Mouse (Mus musculus) ES-Bruce4 (cell line): ENCODE results near the gene Pah. TPM values are rescaled to one million over a fixed set of nuclear protein-coding genes. Genes with fewer than 3 reads are reported as not detected.

ENCODE experiments used
- H3K27ac ChIP-seq: 2 replicates; pipeline ENCODE4 v1.5.1; 2012; ENCODE audit warnings: low read length, inconsistent platforms; ENCODE audit not compliant: insufficient read depth
- H3K27me3 ChIP-seq: 2 replicates; pipeline ENCODE4 v1.6.1; 2012; ENCODE audit warnings: mild to moderate bottlenecking, low read length, inconsistent platforms; ENCODE audit not compliant: control insufficient read depth, poor library complexity, insufficient read depth, severe bottlenecking
- H3K36me3 ChIP-seq: 2 replicates; pipeline ENCODE4 v1.6.1; 2012; ENCODE audit warnings: inconsistent platforms, mild to moderate bottlenecking, low read length, moderate library complexity; ENCODE audit not compliant: control insufficient read depth, poor library complexity, insufficient read depth, severe bottlenecking
- H3K4me1 ChIP-seq: one replicate; pipeline ENCODE4 v1.8.1; 2011; ENCODE audit warnings: low read length; ENCODE audit not compliant: control insufficient read depth, insufficient read depth
- H3K4me3 ChIP-seq: 2 replicates; pipeline ENCODE4 v1.5.1; 2011; ENCODE audit warnings: low read depth, mild to moderate bottlenecking, low read length
- H3K9ac ChIP-seq: 2 replicates; pipeline ENCODE4 v1.6.1; 2012; ENCODE audit warnings: low read depth, mild to moderate bottlenecking, inconsistent platforms; ENCODE audit not compliant: poor library complexity, severe bottlenecking
- H3K9me3 ChIP-seq: replicated peaks from 2 replicates; pipeline ENCODE4 v1.6.1; 2012; ENCODE audit warnings: mild to moderate bottlenecking, low read length, inconsistent platforms; ENCODE audit not compliant: control insufficient read depth, poor library complexity, insufficient read depth, severe bottlenecking
- CTCF ChIP-seq: IDR thresholded peaks from one replicate; pipeline ENCODE4 v1.8.1; 2011; ENCODE audit warnings: low read depth, low read length
- EP300 ChIP-seq: IDR thresholded peaks from 2 replicates; pipeline ENCODE4 v1.6.1; 2011; ENCODE audit warnings: low read depth, low read length; ENCODE audit not compliant: insufficient read depth
- POLR2A ChIP-seq: IDR thresholded peaks from one replicate; pipeline ENCODE4 v1.8.1; 2011; ENCODE audit warnings: low read length; ENCODE audit not compliant: insufficient read depth
- polyA plus RNA-seq: library from polyadenylated mRNA; stranded (reverse); fragments of >200 nt; gene quantifications from 2 replicates; pipeline ENCODE4 v1.2.4, GENCODE M21; 2011; ENCODE audit warnings: low read depth; ENCODE audit not compliant: missing spikeins, insufficient read depth, insufficient read length

The Pah gene
- polyA plus RNA-seq, 1 experiment, result not detected

GRCm38 (mm10) chr10:87485721-87486620 lies 35.6 kb upstream of the Pah start:
- Histone ChIP-seq H3K36me3 (no peaks in the 10 kb centered on the region), H3K4me3 (peak overlapping the region; percentile 34; the same call in 1 of the 2 replicates), H3K4me1 (no peaks in the 10 kb centered on the region), H3K9me3 (no peaks in the 10 kb centered on the region), H3K27ac (no peak overlapping the region), H3K27me3 (peaks cover 4% of the 10 kb centered on the region), H3K9ac (no peak overlapping the region)
- TF ChIP-seq EP300 (no peak), POLR2A (no peak), CTCF (no peak)

GRCm38 (mm10) chr10:87488429-87489145 lies 33.0 kb upstream of the Pah start:
- H3K4me3 ChIP-seq, result no peak overlapping the region
- H3K27me3 ChIP-seq, result peaks cover 4% of the 10 kb centered on the region
- H3K4me1 ChIP-seq, result no peaks in the 10 kb centered on the region
- no peak overlapping the region for H3K9ac ChIP-seq
- no peak for TF ChIP-seq POLR2A
- no peak for TF ChIP-seq CTCF
- no peak for TF ChIP-seq EP300
- H3K36me3 ChIP-seq, result no peaks in the 10 kb centered on the region
- H3K9me3 ChIP-seq, result no peaks in the 10 kb centered on the region
- H3K27ac ChIP-seq, result no peak overlapping the region

DNA sequence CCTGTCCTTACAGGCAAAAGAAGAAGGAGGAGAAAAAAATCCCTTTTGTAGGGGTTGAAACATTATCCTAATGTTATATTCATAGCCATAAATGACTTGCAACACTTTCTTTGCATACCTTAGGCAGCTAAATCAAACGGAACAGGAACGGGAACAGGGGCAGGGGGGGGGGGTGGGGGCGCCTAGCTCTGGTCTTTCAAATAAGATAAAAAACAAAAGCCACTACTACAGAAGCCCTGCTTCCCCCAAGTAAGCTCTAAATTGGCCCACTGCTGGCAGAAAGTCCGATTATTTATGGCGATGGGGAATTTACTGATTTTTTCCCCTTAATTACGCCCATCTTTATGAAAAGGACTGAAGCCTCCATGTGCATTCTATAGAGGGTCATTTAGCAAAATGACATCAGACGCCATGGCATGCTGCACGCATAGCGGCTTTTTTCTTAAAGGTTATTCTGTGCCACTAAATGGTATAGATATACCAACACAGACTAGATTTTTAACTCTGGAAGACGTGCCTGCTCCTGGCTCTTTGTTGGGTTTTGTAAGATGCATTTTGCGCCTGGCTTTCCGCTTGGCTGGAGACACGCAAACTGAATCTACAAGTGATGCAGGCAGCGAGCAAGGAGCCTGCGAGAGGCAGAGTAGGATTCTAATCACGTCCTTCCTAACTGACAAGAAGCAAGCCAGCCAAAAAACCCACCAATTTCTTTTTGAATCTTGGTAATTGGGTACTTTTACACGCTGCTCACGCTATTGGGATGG lies 32.2 kb upstream of the Pah start:
- no peak for TF ChIP-seq EP300
- Histone ChIP-seq H3K4me1 (no peaks in the 10 kb centered on the region), H3K4me3 (no peak overlapping the region)

GRCm38 (mm10) chr10:87490328-87490727 lies 31.3 kb upstream of the Pah start:
- Histone ChIP-seq H3K4me1 (no peaks in the 10 kb centered on the region), H3K27ac (no peak overlapping the region), H3K9me3 (no peaks in the 10 kb centered on the region), H3K9ac (no peak overlapping the region), H3K4me3 (no peak overlapping the region), H3K36me3 (no peaks in the 10 kb centered on the region), H3K27me3 (peaks cover 12% of the 10 kb centered on the region)
- no peak for TF ChIP-seq CTCF
- TF ChIP-seq POLR2A, result no peak
- no peak for TF ChIP-seq EP300

More for the DNA sequence above, 32.2 kb upstream of the Pah start:
- Histone ChIP-seq H3K9ac (no peak overlapping the region), H3K36me3 (no peaks in the 10 kb centered on the region), H3K27me3 (peaks cover 6% of the 10 kb centered on the region), H3K9me3 (no peaks in the 10 kb centered on the region), H3K27ac (no peak overlapping the region)

GRCm38 (mm10) chr10:87491485-87492040 lies 30.0 kb upstream of the Pah start:
- TF ChIP-seq EP300 (no peak), CTCF (no peak), POLR2A (no peak)
- Histone ChIP-seq H3K36me3 (no peaks in the 10 kb centered on the region), H3K4me3 (no peak overlapping the region), H3K4me1 (no peaks in the 10 kb centered on the region), H3K27me3 (peaks cover 14% of the 10 kb centered on the region), H3K27ac (no peak overlapping the region), H3K9ac (no peak overlapping the region), H3K9me3 (no peaks in the 10 kb centered on the region)

GRCm38 (mm10) chr10:87492332-87492660 lies 29.3 kb upstream of the Pah start:
- H3K27me3 ChIP-seq, result peaks cover 12% of the 10 kb centered on the region
- H3K9ac ChIP-seq, result no peak overlapping the region
- no peak for TF ChIP-seq EP300
- TF ChIP-seq CTCF, result no peak
- no peak for TF ChIP-seq POLR2A
- no peak overlapping the region for H3K27ac ChIP-seq
- no peaks in the 10 kb centered on the region for H3K9me3 ChIP-seq
- no peaks in the 10 kb centered on the region for H3K36me3 ChIP-seq
- no peaks in the 10 kb centered on the region for H3K4me1 ChIP-seq
- peak overlapping the region; percentile 69 for H3K4me3 ChIP-seq
